Mouse (Mus musculus): ENCODE data around the gene Sulf2. TPM values are rescaled to one million over a fixed set of nuclear protein-coding genes. Genes with fewer than 3 reads are reported as not detected.

The Sulf2 gene
- total and polyA plus RNA-seq, 3 experiments: not detected

- in situ Hi-C loops (cut with MboI; ENCODE audit: low pct_ligation_motif_present, low pct_unique_long_range_greater_than_20kb, low sequenced_read_pairs) (no loop called here), dilution Hi-C loops (cut with MboI; ENCODE audit: extremely low pct_ligation_motif_present, extremely low pct_unique_long_range_greater_than_20kb, low sequenced_read_pairs) (no loop called here)
- H3K4me3 ChIP-seq (replicated peaks in 1 of 3; ENCODE audit: low read depth in 2 of 3, low read length in 2 of 3, poor library complexity in 1 of 3): no peak overlapping the region
- no peak for DNase-seq (ENCODE audit: extremely low read depth)
- no peak overlapping the region for H3K4me2 ChIP-seq (ENCODE audit: insufficient read depth, low read depth, poor library complexity, severe bottlenecking)
- H3K79me2 ChIP-seq (replicated peaks; ENCODE audit: control insufficient read depth, extremely low read depth, insufficient read depth, poor library complexity, severe bottlenecking): no peaks in the 10 kb centered on the region
- TF ChIP-seq NELFE (IDR thresholded peaks at IDR 0.05; ENCODE audit: low read depth, low read length): no peak
- no peak for TF ChIP-seq JUN (IDR thresholded peaks at IDR 0.05; ENCODE audit: insufficient read depth, low read depth, low read length)
- TF ChIP-seq ZNF384 (IDR thresholded peaks at IDR 0.05; ENCODE audit: low read depth, low read length): no peak
- no peak for TF ChIP-seq MEF2A (IDR thresholded peaks at IDR 0.05; ENCODE audit: borderline replicate concordance, low read depth, low read length)
- no peak for TF ChIP-seq POLR2AphosphoS2 (IDR thresholded peaks at IDR 0.05; ENCODE audit: low read depth, low read length)
- TF ChIP-seq ELF1 (IDR thresholded peaks at IDR 0.05; ENCODE audit: low read depth, low read length): no peak
- no peak for TF ChIP-seq RCOR1 (conservative IDR thresholded peaks at IDR 0.05; ENCODE audit: low read depth, low read length)
- H3K4me1 ChIP-seq (ENCODE audit: control insufficient read depth in 1 of 2, insufficient read depth in 2 of 2): peaks cover 1 to 2% of the 10 kb centered on the region in 2 experiments; a peak in 2 of 4 replicates
- no peak overlapping the region for H3K27ac ChIP-seq (ENCODE audit: insufficient read depth, low read depth)
- H3K36me3 ChIP-seq (replicated peaks in 1 of 2; ENCODE audit: control insufficient read depth in 1 of 2, insufficient read depth in 1 of 2, low read length in 1 of 2): no peaks in the 10 kb centered on the region
- peaks cover 6% of the 10 kb centered on the region for H3K9me3 ChIP-seq (replicated peaks; ENCODE audit: low read length)
- H3K9ac ChIP-seq (ENCODE audit: insufficient read depth, low read depth): no peak overlapping the region
- H3K27me3 ChIP-seq (replicated peaks): peaks cover 44% of the 10 kb centered on the region
These were observed 30.9 kb upstream of the Sulf2 start for GRCm38 (mm10) chr2:166186244-166186948.

GRCm38 (mm10) chr2:166185768-166186167, 30.3 kb upstream of the Sulf2 start:
- in situ Hi-C loops (cut with MboI; ENCODE audit: low pct_ligation_motif_present, low pct_unique_long_range_greater_than_20kb, low sequenced_read_pairs): no loop called here
- TF ChIP-seq E2F4 (IDR thresholded peaks at IDR 0.05; ENCODE audit: insufficient replicate concordance, low read depth, low read length) (no peak), PAX5 (IDR thresholded peaks at IDR 0.05; ENCODE audit: low read length) (no peak), EP300 (IDR thresholded peaks at IDR 0.05; ENCODE audit: low read length) (no peak), MAZ (IDR thresholded peaks at IDR 0.05; ENCODE audit: low read depth, low read length) (no peak), JUND (conservative IDR thresholded peaks at IDR 0.05; ENCODE audit: low read depth, low read length) (no peak)
- peaks cover 7% of the 10 kb centered on the region for H3K9me3 ChIP-seq (replicated peaks; ENCODE audit: low read length)

GRCm38 (mm10) chr2:166184417-166184816, 29.0 kb upstream of the Sulf2 start:
- in situ Hi-C loops (cut with MboI; ENCODE audit: low pct_ligation_motif_present, low pct_unique_long_range_greater_than_20kb, low sequenced_read_pairs): no loop called here
- H3K4me2 ChIP-seq (ENCODE audit: insufficient read depth, low read depth, poor library complexity, severe bottlenecking): no peak overlapping the region
- no peaks in the 10 kb centered on the region for H3K79me2 ChIP-seq (replicated peaks; ENCODE audit: control insufficient read depth, extremely low read depth, insufficient read depth, poor library complexity, severe bottlenecking)
- H3K27ac ChIP-seq (ENCODE audit: insufficient read depth, low read depth): no peak overlapping the region
- peaks cover 7% of the 10 kb centered on the region for H3K9me3 ChIP-seq (replicated peaks; ENCODE audit: low read length)
- H3K36me3 ChIP-seq (replicated peaks in 1 of 2; ENCODE audit: control insufficient read depth in 1 of 2, insufficient read depth in 1 of 2, low read length in 1 of 2): no peaks in the 10 kb centered on the region
- DNase-seq (ENCODE audit: extremely low read depth): peak; percentile 33
- no peak overlapping the region for H3K4me3 ChIP-seq (replicated peaks in 1 of 3; ENCODE audit: low read depth in 2 of 3, low read length in 2 of 3, poor library complexity in 1 of 3)
- H3K9ac ChIP-seq (ENCODE audit: insufficient read depth, low read depth): no peak overlapping the region
- H3K4me1 ChIP-seq (ENCODE audit: control insufficient read depth in 1 of 2, insufficient read depth in 2 of 2): peaks cover 3 to 21% of the 10 kb centered on the region in 2 experiments
- dilution Hi-C loops (cut with MboI; ENCODE audit: extremely low pct_ligation_motif_present, extremely low pct_unique_long_range_greater_than_20kb, low sequenced_read_pairs): no loop called here
- TF ChIP-seq POLR2AphosphoS2 (IDR thresholded peaks at IDR 0.05; ENCODE audit: low read depth, low read length): no peak
- peak; percentile 41; the same call in 1 of the 2 replicates for TF ChIP-seq MYC (IDR thresholded peaks at IDR 0.05; ENCODE audit: low read depth, low read length)
- TF ChIP-seq RAD21 (IDR thresholded peaks at IDR 0.05; ENCODE audit: low read depth, low read length): peak; percentile 44
- peak; percentile 53 for TF ChIP-seq SMC3 (IDR thresholded peaks at IDR 0.05; ENCODE audit: low read depth, low read length)
- peak; percentile 29 to 48; a peak in 3 of 4 replicates for TF ChIP-seq CTCF (conservative IDR thresholded peaks at IDR 0.05 in 1 of 2, IDR thresholded peaks at IDR 0.05 in 1 of 2; ENCODE audit: low read depth in 2 of 2, low read length in 2 of 2)
- H3K27me3 ChIP-seq (replicated peaks): peaks cover 30% of the 10 kb centered on the region

More at GRCm38 (mm10) chr2:166185768-166186167, 30.3 kb upstream of the Sulf2 start:
- Histone ChIP-seq H3K9ac (ENCODE audit: insufficient read depth, low read depth) (no peak overlapping the region), H3K36me3 (replicated peaks in 1 of 2; ENCODE audit: control insufficient read depth in 1 of 2, insufficient read depth in 1 of 2, low read length in 1 of 2) (no peaks in the 10 kb centered on the region), H3K27ac (ENCODE audit: insufficient read depth, low read depth) (no peak overlapping the region), H3K4me3 (replicated peaks in 1 of 3; ENCODE audit: low read depth in 2 of 3, low read length in 2 of 3, poor library complexity in 1 of 3) (no peak overlapping the region), H3K27me3 (replicated peaks) (peaks cover 39% of the 10 kb centered on the region), H3K79me2 (replicated peaks; ENCODE audit: control insufficient read depth, extremely low read depth, insufficient read depth, poor library complexity, severe bottlenecking) (no peaks in the 10 kb centered on the region), H3K4me1 (ENCODE audit: control insufficient read depth in 1 of 2, insufficient read depth in 2 of 2) (peaks cover 4 to 8% of the 10 kb centered on the region in 2 experiments), H3K4me2 (ENCODE audit: insufficient read depth, low read depth, poor library complexity, severe bottlenecking) (no peak overlapping the region)
- DNase-seq (ENCODE audit: extremely low read depth): no peak
- dilution Hi-C loops (cut with MboI; ENCODE audit: extremely low pct_ligation_motif_present, extremely low pct_unique_long_range_greater_than_20kb, low sequenced_read_pairs): no loop called here
